Mouse (Mus musculus) MN1 (cell line): ENCODE results near the gene Bdh1.
A peak's percentile ranks its signal among the peaks of the same experiment; 100 is the strongest.
"Not testable (repeated sequence)": the region's sequence is repeated elsewhere in the genome, so short reads cannot be mapped to it uniquely, and the experiment has no call there.

Source experiments
- DNase-seq: peaks from one replicate; pipeline ENCODE4 v3.0.0-alpha.2; 2016; ENCODE audit warnings: low spot score

The Bdh1 gene

GRCm38 (mm10) chr16:31422000-31422399, at the start of gene Bdh1:
Gene Bdh1, plus strand, starts transcription at chr16:31422280.
- DNase-seq: no peak

GRCm38 (mm10) chr16:31372316-31372715, 49.8 kb upstream of the Bdh1 start:
- not testable (repeated sequence) for DNase-seq

GRCm38 (mm10) chr16:31375877-31376582, 46.0 kb upstream of the Bdh1 start:
- not testable (repeated sequence) for DNase-seq

- not testable (repeated sequence) for DNase-seq
These were observed 33.8 kb upstream of the Bdh1 start for GRCm38 (mm10) chr16:31388269-31388668.

GRCm38 (mm10) chr16:31399231-31399630, 22.8 kb upstream of the Bdh1 start:
- DNase-seq: no peak

GRCm38 (mm10) chr16:31400908-31401692, 21.0 kb upstream of the Bdh1 start:
- DNase-seq: no peak

- no peak for DNase-seq
These were observed 20.0 kb upstream of the Bdh1 start for GRCm38 (mm10) chr16:31402096-31402495.

GRCm38 (mm10) chr16:31403971-31404370, 18.1 kb upstream of the Bdh1 start:
- DNase-seq: no peak

GRCm38 (mm10) chr16:31405040-31405439, 17.0 kb upstream of the Bdh1 start:
- no peak for DNase-seq

- DNase-seq: no peak
These were observed 14.2 kb upstream of the Bdh1 start for GRCm38 (mm10) chr16:31407872-31408271.

- no peak for DNase-seq
These were observed 11.1 kb upstream of the Bdh1 start for GRCm38 (mm10) chr16:31410969-31411368.

- DNase-seq: peak; percentile 64
These were observed 9.8 kb upstream of the Bdh1 start for GRCm38 (mm10) chr16:31412321-31412720.

GRCm38 (mm10) chr16:31413777-31414176, 8.3 kb upstream of the Bdh1 start:
- no peak for DNase-seq

- no peak for DNase-seq
These were observed 6.1 kb upstream of the Bdh1 start for GRCm38 (mm10) chr16:31415885-31416450.

- no peak for DNase-seq
These were observed 3.4 kb upstream of the Bdh1 start for GRCm38 (mm10) chr16:31418704-31419103.

- DNase-seq: no peak
These were observed 2.6 kb upstream of the Bdh1 start for GRCm38 (mm10) chr16:31419457-31419856.

GRCm38 (mm10) chr16:31422722-31423121, 642 bp downstream of the Bdh1 start:
- no peak for DNase-seq

- no peak for DNase-seq
These were observed 1.3 kb downstream of the Bdh1 start for GRCm38 (mm10) chr16:31423368-31423767.

GRCm38 (mm10) chr16:31424416-31425187, 2.5 kb downstream of the Bdh1 start:
- DNase-seq: no peak

- DNase-seq: peak; percentile 62
These were observed 3.4 kb downstream of the Bdh1 start for GRCm38 (mm10) chr16:31425508-31425907.

GRCm38 (mm10) chr16:31426496-31427126, 4.5 kb downstream of the Bdh1 start:
- DNase-seq: no peak

GRCm38 (mm10) chr16:31428335-31428674, 6.2 kb downstream of the Bdh1 start:
- no peak for DNase-seq
